Mouse (Mus musculus): ENCODE results near the gene Wdsub1. TPM values are rescaled to one million over a fixed set of nuclear protein-coding genes. Genes with fewer than 3 reads are reported as not detected.

Wdsub1 gene
- polyA plus RNA-seq, 1 experiment from 2014 or later: 42.3 TPM

DNA sequence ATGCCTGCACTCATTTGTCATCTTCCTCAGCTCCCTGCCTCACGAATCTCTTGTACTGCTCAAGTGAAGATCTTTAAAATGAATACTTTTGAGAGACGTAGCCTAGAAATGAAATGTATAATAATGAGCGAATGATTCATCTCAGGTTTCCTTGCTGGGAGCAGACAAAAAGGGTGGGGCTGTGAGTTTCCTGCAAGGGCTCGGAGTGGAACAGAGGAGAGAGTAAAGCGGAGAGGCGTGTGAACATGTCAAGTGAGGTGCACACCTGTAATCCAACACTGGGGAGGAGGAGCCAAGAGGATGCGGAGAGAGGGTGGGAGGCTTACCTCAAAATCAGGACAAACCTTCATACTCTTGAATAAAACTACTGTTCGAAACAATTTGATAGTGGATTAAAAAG, 14.4 kb upstream of the Wdsub1 start:
- Histone ChIP-seq H3K4me2 (replicated peaks; ENCODE audit: low read depth, low read length) (no peak overlapping the region), H3K27me3 (replicated peaks; ENCODE audit: insufficient read depth, low read length) (no peaks in the 10 kb centered on the region), H3K36me3 (ENCODE audit: insufficient read depth, low read length) (peaks cover 15% of the 10 kb centered on the region; the same call in 1 of the 2 replicates), H3K9me3 (ENCODE audit: low read length) (no peaks in the 10 kb centered on the region), H3K27ac (ENCODE audit: low read length) (no peak overlapping the region), H3K4me1 (ENCODE audit: insufficient read depth, low read depth, low read length) (0 out of 2 replicates have a peak, but pooled peaks cover 5% of the 10 kb centered on the region), H3K4me3 (ENCODE audit: low read depth, low read length) (no peak overlapping the region), H3K9ac (replicated peaks; ENCODE audit: low read depth) (no peak overlapping the region)
- peak; percentile 60 for DNase-seq (ENCODE audit: low spot score)
- peak; percentile 77 for ATAC-seq
- no peak for TF ChIP-seq EP300 (IDR thresholded peaks at IDR 0.05)
- no peak for TF ChIP-seq CTCF (IDR thresholded peaks at IDR 0.05)
- 49% methylated on average over 8 of the region's 8 CpGs for WGBS

DNA sequence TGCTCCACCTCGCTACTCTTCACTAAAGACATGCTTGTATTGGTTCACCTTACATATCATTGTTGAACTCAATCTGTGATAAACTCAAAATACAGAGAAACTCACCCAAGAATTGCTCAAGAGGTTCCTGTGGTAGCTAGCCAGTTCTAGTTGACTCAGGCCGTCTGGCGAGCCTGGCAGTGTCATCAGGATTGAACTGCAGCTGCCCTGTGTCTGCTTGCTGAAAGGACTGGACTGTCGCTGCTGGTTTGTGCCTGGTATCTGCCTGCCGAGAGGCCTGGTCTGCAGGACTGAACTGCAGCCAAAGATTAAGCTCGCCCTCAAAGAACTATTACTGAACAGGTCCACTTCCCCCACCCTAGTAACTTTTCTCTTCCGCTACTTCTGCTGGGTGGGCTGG, 14.0 kb upstream of the Wdsub1 start:
- H3K27ac ChIP-seq (ENCODE audit: low read length): no peak overlapping the region
- no peak overlapping the region for H3K9ac ChIP-seq (replicated peaks; ENCODE audit: low read depth)
- 52% methylated on average over 7 of the region's 7 CpGs for WGBS
- H3K4me2 ChIP-seq (replicated peaks; ENCODE audit: low read depth, low read length): no peak overlapping the region
- 0 out of 2 replicates have a peak, but pooled peaks cover 5% of the 10 kb centered on the region for H3K4me1 ChIP-seq (ENCODE audit: insufficient read depth, low read depth, low read length)
- DNase-seq (ENCODE audit: low spot score): peak; percentile 50
- ATAC-seq: peak; percentile 67
- H3K27me3 ChIP-seq (replicated peaks; ENCODE audit: insufficient read depth, low read length): no peaks in the 10 kb centered on the region
- no peak overlapping the region for H3K4me3 ChIP-seq (ENCODE audit: low read depth, low read length)
- TF ChIP-seq CTCF (IDR thresholded peaks at IDR 0.05): no peak
- no peak for TF ChIP-seq EP300 (IDR thresholded peaks at IDR 0.05)
- peaks cover 12% of the 10 kb centered on the region; the same call in 1 of the 2 replicates for H3K36me3 ChIP-seq (ENCODE audit: insufficient read depth, low read length)
- H3K9me3 ChIP-seq (ENCODE audit: low read length): no peaks in the 10 kb centered on the region

GRCm38 (mm10) chr2:59889699-59890098, 7.3 kb upstream of the Wdsub1 start:
- Histone ChIP-seq H3K36me3 (ENCODE audit: insufficient read depth, low read length) (no peaks in the 10 kb centered on the region), H3K4me2 (replicated peaks; ENCODE audit: low read depth, low read length) (no peak overlapping the region), H3K9ac (replicated peaks; ENCODE audit: low read depth) (no peak overlapping the region), H3K4me1 (ENCODE audit: insufficient read depth, low read depth, low read length) (no peaks in the 10 kb centered on the region), H3K27ac (ENCODE audit: low read length) (no peak overlapping the region), H3K27me3 (replicated peaks; ENCODE audit: insufficient read depth, low read length) (no peaks in the 10 kb centered on the region), H3K9me3 (ENCODE audit: low read length) (no peaks in the 10 kb centered on the region), H3K4me3 (ENCODE audit: low read depth, low read length) (no peak overlapping the region)
- no peak for DNase-seq (ENCODE audit: low spot score)
- TF ChIP-seq EP300 (IDR thresholded peaks at IDR 0.05) (no peak), CTCF (IDR thresholded peaks at IDR 0.05) (no peak)
- 91% methylated on average over 6 of the region's 6 CpGs for WGBS
- no peak for ATAC-seq

- Histone ChIP-seq H3K27ac (ENCODE audit: low read length) (peak overlapping the region; percentile 82; the same call in 1 of the 2 replicates), H3K4me1 (ENCODE audit: insufficient read depth, low read depth, low read length) (0 out of 2 replicates have a peak, but pooled peaks cover 4% of the 10 kb centered on the region), H3K36me3 (ENCODE audit: insufficient read depth, low read length) (no peaks in the 10 kb centered on the region), H3K4me2 (replicated peaks; ENCODE audit: low read depth, low read length) (peak overlapping the region; percentile 75), H3K9me3 (ENCODE audit: low read length) (no peaks in the 10 kb centered on the region), H3K27me3 (replicated peaks; ENCODE audit: insufficient read depth, low read length) (no peaks in the 10 kb centered on the region), H3K9ac (replicated peaks; ENCODE audit: low read depth) (peak overlapping the region; percentile 72; the same call in 1 of the 2 replicates), H3K4me3 (ENCODE audit: low read depth, low read length) (peak overlapping the region; percentile 92)
- WGBS: 42% methylated on average over 8 of the region's 8 CpGs
- DNase-seq (ENCODE audit: low spot score) (peak; percentile 38), ATAC-seq (peak; percentile 52)
- TF ChIP-seq CTCF (IDR thresholded peaks at IDR 0.05) (no peak), EP300 (IDR thresholded peaks at IDR 0.05) (no peak)
Measured at GRCm38 (mm10) chr2:59882742-59883281, 421 bp upstream of the Wdsub1 start.

DNA sequence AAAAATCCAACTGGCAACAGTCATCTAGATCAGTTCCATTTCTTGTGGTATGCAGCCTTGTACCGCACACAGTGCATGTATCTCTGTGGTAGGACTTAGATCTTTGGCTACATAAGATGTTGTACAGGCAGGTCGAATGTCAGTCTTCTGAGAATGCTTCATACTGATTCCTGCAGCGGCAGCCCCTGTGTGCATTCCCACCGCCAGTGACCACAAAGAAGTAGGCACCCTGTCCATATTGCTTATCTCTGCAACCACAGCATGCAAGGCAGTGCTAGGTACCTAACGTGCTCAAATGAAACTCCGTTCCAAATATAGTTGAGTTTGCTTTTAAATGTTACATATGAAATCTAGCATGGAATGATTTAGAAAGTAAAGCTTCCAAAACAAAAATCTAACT, 987 bp downstream of the Wdsub1 start:
- no peak overlapping the region for H3K27ac ChIP-seq (ENCODE audit: low read length)
- H3K4me2 ChIP-seq (replicated peaks; ENCODE audit: low read depth, low read length): peak overlapping the region; percentile 75; the same call in 1 of the 2 replicates
- no peak for ATAC-seq
- peak overlapping the region; percentile 92; the same call in 1 of the 2 replicates for H3K4me3 ChIP-seq (ENCODE audit: low read depth, low read length)
- WGBS: 47% methylated on average over 6 of the region's 6 CpGs
- TF ChIP-seq CTCF (IDR thresholded peaks at IDR 0.05): no peak
- no peak for TF ChIP-seq EP300 (IDR thresholded peaks at IDR 0.05)
- DNase-seq (ENCODE audit: low spot score): no peak
- H3K9me3 ChIP-seq (ENCODE audit: low read length): no peaks in the 10 kb centered on the region
- H3K9ac ChIP-seq (replicated peaks; ENCODE audit: low read depth): peak overlapping the region; percentile 72
- H3K4me1 ChIP-seq (ENCODE audit: insufficient read depth, low read depth, low read length): 0 out of 2 replicates have a peak, but pooled peaks cover 4% of the 10 kb centered on the region
- no peaks in the 10 kb centered on the region for H3K27me3 ChIP-seq (replicated peaks; ENCODE audit: insufficient read depth, low read length)
- no peaks in the 10 kb centered on the region for H3K36me3 ChIP-seq (ENCODE audit: insufficient read depth, low read length)

DNA sequence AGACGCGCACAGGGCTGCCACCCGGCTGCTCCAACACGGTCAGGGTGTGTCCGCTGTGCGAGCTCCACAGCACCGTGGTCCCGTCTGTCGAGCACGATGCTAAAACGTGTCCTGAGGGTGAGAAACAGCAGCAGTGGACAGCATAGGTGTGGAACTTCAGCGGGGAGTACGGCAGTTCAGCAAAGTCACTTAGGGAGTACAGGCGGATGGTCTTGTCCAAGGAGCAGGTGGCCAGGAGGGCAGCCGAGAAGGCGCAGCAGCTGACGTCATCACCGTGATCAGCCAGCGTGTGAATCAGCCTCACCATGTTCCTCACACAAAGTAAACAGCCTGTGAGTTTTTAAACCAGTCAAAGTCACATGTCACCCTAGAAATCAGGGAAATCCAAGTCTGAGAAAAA, 4.2 kb downstream of the Wdsub1 start:
- Histone ChIP-seq H3K4me3 (ENCODE audit: low read depth, low read length) (no peak overlapping the region), H3K27me3 (replicated peaks; ENCODE audit: insufficient read depth, low read length) (no peaks in the 10 kb centered on the region), H3K36me3 (ENCODE audit: insufficient read depth, low read length) (peaks cover 4% of the 10 kb centered on the region), H3K4me2 (replicated peaks; ENCODE audit: low read depth, low read length) (no peak overlapping the region), H3K9ac (replicated peaks; ENCODE audit: low read depth) (no peak overlapping the region), H3K9me3 (ENCODE audit: low read length) (no peaks in the 10 kb centered on the region), H3K4me1 (ENCODE audit: insufficient read depth, low read depth, low read length) (0 out of 2 replicates have a peak, but pooled peaks cover 4% of the 10 kb centered on the region), H3K27ac (ENCODE audit: low read length) (no peak overlapping the region)
- WGBS: 71% methylated on average over 19 of the region's 19 CpGs
- ATAC-seq: no peak
- TF ChIP-seq CTCF (IDR thresholded peaks at IDR 0.05) (no peak), EP300 (IDR thresholded peaks at IDR 0.05) (no peak)
- DNase-seq (ENCODE audit: low spot score): no peak

All from lung, postnatal 0 days (tissue).